Mouse (Mus musculus) hindbrain, embryonic 16.5 days (tissue): ENCODE measurements around the gene Tmem86b. TPM values are rescaled to one million over a fixed set of nuclear protein-coding genes. Genes with fewer than 3 reads are reported as not detected.

Source experiments
- ATAC-seq: fragments of 200-750 bp; cut with Nextera tagmentation; 2 replicates; pipeline ENCODE4 v1.8.0; 2017; ENCODE audit warnings: moderate TSS enrichment, moderate library complexity
- H3K27ac ChIP-seq: fragments of 300-500 bp; sonication (generic); 2 replicates; pipeline ENCODE4 v1.5.1; 2014; ENCODE audit warnings: low read depth, mild to moderate bottlenecking, control low read depth, low read length, moderate library complexity
- H3K27me3 ChIP-seq: fragments of 300-500 bp; sonication (generic); replicated peaks from 2 replicates; pipeline ENCODE4 v1.6.1; 2014; ENCODE audit warnings: low read length; ENCODE audit not compliant: control insufficient read depth, insufficient read depth
- H3K36me3 ChIP-seq: fragments of 300-500 bp; sonication (generic); 2 replicates; pipeline ENCODE4 v1.6.1; 2014; ENCODE audit warnings: mild to moderate bottlenecking, low read length, moderate library complexity, mixed read lengths; ENCODE audit not compliant: control insufficient read depth, insufficient read depth
- H3K4me1 ChIP-seq: fragments of 300-500 bp; sonication (generic); 2 replicates; pipeline ENCODE4 v1.6.1; 2014; ENCODE audit warnings: low read depth, low read length; ENCODE audit not compliant: control insufficient read depth, insufficient read depth
- H3K4me2 ChIP-seq: fragments of 300-500 bp; sonication (generic); 2 replicates; pipeline ENCODE4 v1.6.1; 2014; ENCODE audit warnings: mild to moderate bottlenecking, low read length, control low read depth, moderate library complexity
- H3K4me3 ChIP-seq: fragments of 300-500 bp; sonication (generic); 2 replicates; pipeline ENCODE4 v1.5.1; 2014; ENCODE audit warnings: mild to moderate bottlenecking, low read length, control low read depth, moderate library complexity
- H3K9ac ChIP-seq: fragments of 300-500 bp; sonication (generic); 2 replicates; pipeline ENCODE4 v1.6.1; 2014; ENCODE audit warnings: low read depth, mild to moderate bottlenecking, control low read depth, low read length, moderate library complexity
- H3K9me3 ChIP-seq: fragments of 300-500 bp; sonication (generic); 2 replicates; pipeline ENCODE4 v1.6.1; 2014; ENCODE audit warnings: mild to moderate bottlenecking, low read length, moderate library complexity; ENCODE audit not compliant: control insufficient read depth
- WGBS: fragments of 180-500 bp; shearing (Covaris S2); extraction: QIAGEN DNeasy Blood & Tissue Kit; methylation state at CpG from one replicate; pipeline ENCODE4 v1.1.7; 2014; 5-methylcytosine and 5-hydroxymethylcytosine counted together
- polyA plus RNA-seq: library from polyadenylated mRNA; unstranded; fragments of >200 nt; fragmentation: Nextera tagmentation; extraction: Ambion mirVana; gene quantifications from 2 replicates; pipeline ENCODE4 v1.2.1, GENCODE M21; 2015

Tmem86b gene
- 1.9 and 2.0 TPM in 2 replicates for polyA plus RNA-seq

DNA sequence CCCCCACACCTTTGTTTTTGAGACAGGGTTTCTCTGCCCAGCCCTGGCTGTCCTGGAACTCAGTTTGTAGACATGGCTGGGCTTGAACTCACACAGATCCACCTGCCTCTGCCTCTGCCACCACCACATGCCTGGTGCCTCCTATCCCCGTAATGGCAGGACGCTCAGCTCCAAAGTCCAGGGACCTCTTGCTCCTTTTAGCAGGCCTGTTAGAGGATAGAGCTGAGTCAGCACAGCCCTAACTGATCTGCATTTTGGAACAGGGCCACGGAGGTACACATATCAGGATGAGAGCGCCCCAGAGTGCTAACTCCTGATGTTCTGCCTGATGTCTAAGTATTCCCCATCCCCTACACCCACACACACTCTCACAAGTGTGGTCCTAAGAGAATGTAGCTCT lies at the start of gene Tmem86b:
Tmem86b (minus strand) TSS at position 392 of the 400 bp plus-strand sequence.
- ATAC-seq = no peak
- no peaks in the 10 kb centered on the region for H3K9me3 ChIP-seq
- no peak within 1 kb of the TSS for H3K27ac ChIP-seq
- no peaks in the 10 kb centered on the region for H3K27me3 ChIP-seq
- no peak within 1 kb of the TSS for H3K4me2 ChIP-seq
- H3K4me1 ChIP-seq = no peaks in the 10 kb centered on the region
- no peak within 1 kb of the TSS for H3K4me3 ChIP-seq
- WGBS = 97% methylated on average over 4 of the region's 4 CpGs
- H3K36me3 ChIP-seq = peaks cover 42% of the 10 kb centered on the region
- no peak within 1 kb of the TSS for H3K9ac ChIP-seq

DNA sequence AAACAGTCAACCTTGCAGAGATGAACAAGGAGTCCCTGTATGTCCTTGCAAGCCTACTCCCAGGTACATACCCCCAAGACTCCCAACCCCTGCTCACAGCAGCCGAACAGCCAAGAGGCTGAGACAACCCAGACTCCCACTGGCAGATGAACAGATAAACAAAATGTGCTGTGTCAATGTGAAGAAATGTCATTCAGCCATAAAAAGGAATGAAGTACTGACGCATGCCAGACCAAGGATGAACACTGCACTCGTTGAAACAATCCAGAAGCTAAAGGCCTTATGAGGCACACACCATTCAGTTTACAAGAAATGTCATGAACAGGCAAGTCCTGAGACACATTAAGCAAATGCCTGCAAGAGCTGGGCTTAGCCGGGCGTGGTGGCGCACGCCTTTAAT lies 44.0 kb upstream of the Tmem86b start:
- 91% methylated on average over 7 of the region's 7 CpGs for WGBS
- ATAC-seq = no peak
- Histone ChIP-seq H3K4me3 (no peak overlapping the region), H3K9me3 (no peaks in the 10 kb centered on the region), H3K9ac (no peak overlapping the region), H3K36me3 (peaks cover 28% of the 10 kb centered on the region), H3K4me2 (no peak overlapping the region), H3K4me1 (no peaks in the 10 kb centered on the region), H3K27ac (no peak overlapping the region), H3K27me3 (no peaks in the 10 kb centered on the region)

DNA sequence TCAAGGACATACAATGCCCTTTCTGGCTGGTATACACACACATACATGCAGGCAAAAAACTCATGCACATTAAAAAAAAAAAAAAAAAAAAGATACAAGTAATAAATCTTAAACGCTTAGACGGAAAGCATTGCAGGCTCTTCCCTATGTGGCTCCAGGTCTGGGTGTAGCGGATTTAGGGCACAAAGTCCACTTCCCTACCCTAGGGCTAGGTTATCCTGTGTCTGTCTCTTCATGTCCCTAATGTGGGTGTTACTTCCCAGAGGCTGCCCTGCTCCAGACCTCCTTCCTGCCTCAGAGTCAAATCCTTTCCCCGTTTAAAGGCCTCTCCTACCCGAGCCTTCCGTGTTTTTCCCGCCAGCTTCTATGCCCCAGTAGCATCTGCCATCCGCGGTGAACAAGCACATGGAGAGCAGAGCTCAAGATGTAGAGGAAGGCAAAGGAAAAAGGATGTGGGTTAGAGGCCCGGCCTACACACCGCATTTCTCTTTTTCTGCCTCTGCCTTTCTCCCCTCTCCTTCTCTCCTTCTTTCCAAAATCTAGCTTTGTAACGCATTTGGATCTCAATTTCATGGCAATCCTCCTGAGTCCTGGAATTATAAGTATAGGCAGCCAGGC lies 43.0 kb upstream of the Tmem86b start:
- no peak overlapping the region for H3K9ac ChIP-seq
- H3K4me3 ChIP-seq = no peak overlapping the region
- no peak overlapping the region for H3K4me2 ChIP-seq
- H3K27ac ChIP-seq = no peak overlapping the region
- no peaks in the 10 kb centered on the region for H3K4me1 ChIP-seq
- H3K9me3 ChIP-seq = no peaks in the 10 kb centered on the region
- H3K36me3 ChIP-seq = peaks cover 28% of the 10 kb centered on the region
- WGBS = 91% methylated on average over 12 of the region's 12 CpGs
- no peak for ATAC-seq
- H3K27me3 ChIP-seq = no peaks in the 10 kb centered on the region

DNA sequence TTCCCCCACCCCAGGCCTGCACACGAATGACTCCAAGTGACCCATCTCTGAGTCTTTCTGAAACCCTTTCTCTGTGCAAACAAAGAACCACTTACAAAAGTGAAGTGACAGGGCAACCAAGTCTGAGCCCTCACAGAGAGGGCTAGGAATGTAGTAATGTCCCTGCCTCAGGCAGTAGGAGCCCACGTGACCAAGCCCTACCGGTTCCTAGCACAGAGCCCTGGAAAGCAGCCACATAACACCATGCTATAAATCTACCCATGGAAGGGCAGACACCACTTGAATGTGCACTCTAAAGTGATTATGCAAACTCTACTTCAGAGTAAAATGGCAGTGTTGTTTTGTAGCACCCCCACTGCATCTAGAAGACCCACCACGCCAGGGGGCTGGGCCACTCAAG lies 40.7 kb upstream of the Tmem86b start:
- Histone ChIP-seq H3K27ac (no peak overlapping the region), H3K4me1 (no peaks in the 10 kb centered on the region), H3K9ac (no peak overlapping the region), H3K27me3 (no peaks in the 10 kb centered on the region), H3K4me2 (no peak overlapping the region), H3K36me3 (peaks cover 33% of the 10 kb centered on the region), H3K4me3 (no peak overlapping the region), H3K9me3 (no peaks in the 10 kb centered on the region)
- WGBS = 55% methylated on average over 4 of the region's 4 CpGs
- peak; percentile 42; the same call in 1 of the 2 replicates for ATAC-seq

DNA sequence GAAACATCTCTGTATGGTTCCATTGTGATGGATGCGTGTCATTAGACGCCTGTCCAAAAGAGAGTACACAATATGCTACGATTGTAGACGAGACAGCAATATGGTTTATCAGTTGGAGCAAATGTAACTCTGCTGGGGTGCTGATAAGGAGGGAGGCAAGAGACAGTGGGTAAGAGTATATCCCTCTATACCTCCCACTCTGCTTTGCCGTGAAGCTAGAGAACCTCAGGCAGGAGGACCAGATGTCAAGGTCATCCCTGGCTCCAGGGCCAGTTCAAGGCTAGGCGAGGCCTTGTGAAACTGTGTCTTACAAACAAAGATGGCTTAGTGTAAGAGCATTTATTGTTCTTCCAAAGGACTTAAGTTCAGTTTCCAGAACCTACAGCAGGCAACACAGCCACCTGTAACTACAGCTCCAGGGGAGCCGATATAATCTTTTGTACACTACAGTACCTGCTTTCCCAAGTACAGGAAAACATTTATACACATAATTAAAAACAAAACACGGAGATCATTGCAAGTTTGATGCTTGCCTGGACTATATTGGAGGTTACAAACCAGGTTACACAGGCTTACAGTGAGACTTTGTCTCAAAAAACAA lies 39.5 kb upstream of the Tmem86b start:
- peaks cover 34% of the 10 kb centered on the region for H3K36me3 ChIP-seq
- H3K27ac ChIP-seq = no peak overlapping the region
- H3K9ac ChIP-seq = no peak overlapping the region
- WGBS = 93% methylated on average over 8 of the region's 8 CpGs
- no peaks in the 10 kb centered on the region for H3K9me3 ChIP-seq
- no peak overlapping the region for H3K4me2 ChIP-seq
- no peak for ATAC-seq
- no peak overlapping the region for H3K4me3 ChIP-seq
- H3K27me3 ChIP-seq = no peaks in the 10 kb centered on the region
- H3K4me1 ChIP-seq = no peaks in the 10 kb centered on the region

DNA sequence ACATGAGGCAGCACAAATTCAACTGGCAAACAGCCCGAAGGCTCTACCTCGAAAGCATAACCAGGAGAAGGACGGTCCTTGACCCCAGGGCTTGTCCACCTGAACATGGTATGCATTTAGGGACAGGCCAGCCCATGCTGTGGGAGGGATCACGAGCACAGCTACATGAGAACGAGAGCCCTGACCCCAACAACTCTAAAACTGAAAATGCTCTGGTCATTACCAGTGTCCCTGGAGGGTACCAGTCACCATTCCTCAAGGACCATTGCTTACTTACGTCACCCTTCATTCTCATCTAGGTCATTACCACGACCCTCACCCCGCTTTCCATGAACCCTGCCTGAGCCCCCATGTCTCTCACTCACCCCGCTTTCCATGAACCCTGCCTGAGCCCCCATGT lies 37.9 kb upstream of the Tmem86b start:
- H3K27ac ChIP-seq = no peak overlapping the region
- WGBS = 97% methylated on average over 9 of the region's 9 CpGs
- ATAC-seq = no peak

DNA sequence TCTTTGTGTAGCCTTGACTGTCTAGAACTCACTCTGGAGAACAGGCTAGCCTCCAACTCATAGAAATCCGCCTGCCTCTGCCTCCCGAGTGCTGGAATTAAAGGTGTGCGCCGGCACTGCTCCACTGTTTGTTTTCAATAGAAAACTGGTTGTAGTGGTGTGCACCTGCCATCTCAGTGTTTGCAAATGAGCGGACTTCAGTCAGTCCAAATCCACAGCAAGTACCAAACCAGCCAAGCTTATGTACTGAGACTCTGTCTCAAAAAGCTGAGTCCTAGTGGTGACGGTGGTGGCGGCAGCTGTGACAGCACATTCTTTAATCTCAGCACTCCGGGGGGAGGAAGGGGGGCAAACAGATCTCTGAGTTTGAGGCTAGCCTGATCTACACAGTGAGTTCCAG lies 37.3 kb upstream of the Tmem86b start:
- H3K36me3 ChIP-seq = peaks cover 24% of the 10 kb centered on the region
- 97% methylated on average over 8 of the region's 8 CpGs for WGBS
- no peak for ATAC-seq

More for the DNA sequence above, 37.9 kb upstream of the Tmem86b start:
- Histone ChIP-seq H3K4me1 (no peaks in the 10 kb centered on the region), H3K27me3 (no peaks in the 10 kb centered on the region), H3K9me3 (no peaks in the 10 kb centered on the region), H3K9ac (no peak overlapping the region), H3K36me3 (peaks cover 26% of the 10 kb centered on the region), H3K4me3 (no peak overlapping the region), H3K4me2 (no peak overlapping the region)

DNA sequence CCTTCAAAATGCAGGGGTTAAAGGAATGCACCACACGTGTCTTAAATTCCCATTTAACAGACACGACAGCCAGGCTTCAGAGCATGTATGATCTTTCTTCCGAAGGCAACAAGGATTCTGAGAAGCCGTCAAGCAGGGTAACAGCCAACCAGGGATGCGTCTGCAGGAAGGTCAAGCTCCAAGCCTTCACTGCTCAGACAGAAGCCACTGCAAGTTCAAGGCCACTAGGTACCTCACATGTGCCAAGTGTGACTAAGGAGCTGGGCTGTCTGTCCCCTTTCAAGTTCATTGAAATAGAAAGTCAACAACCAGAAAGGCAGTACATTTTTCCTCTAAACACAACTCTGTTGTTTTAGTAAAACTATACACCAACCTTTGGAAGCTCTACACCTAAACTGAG lies 35.6 kb upstream of the Tmem86b start:
- Histone ChIP-seq H3K9ac (no peak overlapping the region), H3K9me3 (no peaks in the 10 kb centered on the region), H3K27me3 (no peaks in the 10 kb centered on the region), H3K4me1 (no peaks in the 10 kb centered on the region), H3K27ac (no peak overlapping the region), H3K4me2 (no peak overlapping the region), H3K4me3 (no peak overlapping the region), H3K36me3 (peaks cover 24% of the 10 kb centered on the region)
- no peak for ATAC-seq
- WGBS = 98% methylated on average over 5 of the region's 5 CpGs

More for the DNA sequence above, 37.3 kb upstream of the Tmem86b start:
- Histone ChIP-seq H3K4me3 (no peak overlapping the region), H3K27me3 (no peaks in the 10 kb centered on the region), H3K4me1 (no peaks in the 10 kb centered on the region), H3K9me3 (no peaks in the 10 kb centered on the region), H3K27ac (no peak overlapping the region), H3K9ac (no peak overlapping the region), H3K4me2 (no peak overlapping the region)

DNA sequence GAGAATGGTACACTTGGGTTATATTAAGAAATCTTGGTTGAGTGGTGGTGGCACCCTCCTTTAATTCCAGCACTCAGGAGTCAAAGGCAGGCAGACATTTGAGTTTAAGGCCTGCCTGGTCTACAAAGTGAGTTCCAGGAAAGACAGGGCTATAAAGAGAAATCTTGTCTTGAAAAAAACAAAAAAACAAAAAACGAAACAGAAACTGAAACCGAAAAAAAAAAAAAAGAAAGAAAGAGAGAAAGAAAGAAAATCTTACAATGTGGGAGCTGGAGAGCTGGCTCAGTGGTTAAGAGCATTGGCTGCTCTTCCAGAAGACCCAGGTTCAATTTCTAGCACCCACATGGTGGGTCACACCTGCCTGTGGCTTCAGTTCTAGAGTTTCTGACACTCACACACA lies 32.5 kb upstream of the Tmem86b start:
- Histone ChIP-seq H3K9me3 (no peaks in the 10 kb centered on the region), H3K27me3 (no peaks in the 10 kb centered on the region), H3K9ac (no peak overlapping the region), H3K27ac (no peak overlapping the region), H3K4me3 (no peak overlapping the region), H3K36me3 (peaks cover 11% of the 10 kb centered on the region), H3K4me1 (peaks cover 6% of the 10 kb centered on the region; the same call in 1 of the 2 replicates), H3K4me2 (no peak overlapping the region)
- WGBS = 94% methylated on average over 2 of the region's 2 CpGs
- ATAC-seq = no peak
